Mouse (Mus musculus) MEL (cell line): ENCODE data around the gene Esrra. TPM values are rescaled to one million over a fixed set of nuclear protein-coding genes. Genes with fewer than 3 reads are reported as not detected.

ENCODE experiments used
- DNase-seq: peaks from one replicate; pipeline ENCODE4 v3.0.0; 2011; ENCODE audit warnings: low read depth, low spot score
- H3K27ac ChIP-seq: 2 replicates; pipeline ENCODE4 v1.5.1; 2012; ENCODE audit warnings: low read depth, mild to moderate bottlenecking, control low read depth, low read length, moderate library complexity; ENCODE audit not compliant: control insufficient read depth
- H3K27me3 ChIP-seq, 2 experiments: fragments of 150-350 bp in 1 of 2; sonication (generic) in 1 of 2; 2 replicates each; pipeline ENCODE4 v1.6.1; 2012; ENCODE audit warnings: low read length in 2 of 2, mild to moderate bottlenecking in 2 of 2, improper control_type of control experiment in 1 of 2, moderate library complexity in 1 of 2; ENCODE audit not compliant: insufficient read depth in 2 of 2, control insufficient read depth in 1 of 2
- H3K36me3 ChIP-seq, 2 experiments: 2 replicates each; pipeline ENCODE4 v1.6.1; 2012 to 2014; ENCODE audit warnings: low read length in 2 of 2, improper control_type of control experiment in 1 of 2, inconsistent platforms in 1 of 2, mild to moderate bottlenecking in 1 of 2; ENCODE audit not compliant: insufficient read depth in 2 of 2, control insufficient read depth in 1 of 2
- H3K4me1 ChIP-seq, 2 experiments: fragments of 150-350 bp in 1 of 2; sonication (generic) in 1 of 2; 2 replicates each; pipeline ENCODE4 v1.6.1; 2012; ENCODE audit warnings: low read length in 2 of 2, improper control_type of control experiment in 1 of 2, mild to moderate bottlenecking in 1 of 2; ENCODE audit not compliant: insufficient read depth in 2 of 2, control insufficient read depth in 1 of 2
- H3K4me3 ChIP-seq, 2 experiments: fragments of 150-350 bp in 1 of 2; sonication (generic) in 1 of 2; 2 replicates each; pipeline ENCODE4 v1.5.1; 2012; ENCODE audit warnings: low read depth in 2 of 2, low read length in 2 of 2, mild to moderate bottlenecking in 2 of 2, moderate library complexity in 2 of 2, control low read depth in 1 of 2, improper control_type of control experiment in 1 of 2; ENCODE audit not compliant: control insufficient read depth in 1 of 2, insufficient read depth in 1 of 2
- H3K79me2 ChIP-seq: 2 replicates; pipeline ENCODE4 v1.6.1; 2012; ENCODE audit warnings: mild to moderate bottlenecking, low read length, moderate library complexity; ENCODE audit not compliant: control insufficient read depth, poor library complexity, insufficient read depth
- H3K9ac ChIP-seq: 2 replicates; pipeline ENCODE4 v1.6.1; 2012; ENCODE audit warnings: low read depth, mild to moderate bottlenecking, control low read depth, low read length, moderate library complexity; ENCODE audit not compliant: control insufficient read depth, poor library complexity, severe bottlenecking
- H3K9me3 ChIP-seq: fragments of 150-350 bp; sonication (generic); replicated peaks from 2 replicates; pipeline ENCODE4 v1.6.1; 2012; ENCODE audit warnings: mild to moderate bottlenecking, low read length, improper control_type of control experiment, moderate library complexity; ENCODE audit not compliant: insufficient read depth
- CHD1 ChIP-seq: IDR thresholded peaks from 2 replicates; pipeline ENCODE4 v1.6.1; 2012; ENCODE audit warnings: low read depth, mild to moderate bottlenecking, inconsistent platforms, low read length, improper control_type of control experiment
- E2F4 ChIP-seq: IDR thresholded peaks from 2 replicates; pipeline ENCODE4 v1.6.1; 2011; ENCODE audit warnings: low read depth, low read length, improper control_type of control experiment, borderline replicate concordance
- ELF1 ChIP-seq: IDR thresholded peaks from 2 replicates; pipeline ENCODE4 v1.6.1; 2014; ENCODE audit warnings: low read depth, mild to moderate bottlenecking, inconsistent platforms, low read length, improper control_type of control experiment, moderate library complexity
- EP300 ChIP-seq, 2 experiments: IDR thresholded peaks; 2 replicates each; pipeline ENCODE4 v1.6.1; 2011; ENCODE audit warnings: improper control_type of control experiment in 2 of 2, low read length in 2 of 2, low read depth in 1 of 2, mild to moderate bottlenecking in 1 of 2
- GABPA ChIP-seq: IDR thresholded peaks from 2 replicates; pipeline ENCODE4 v1.6.1; 2012; ENCODE audit warnings: low read depth, mild to moderate bottlenecking, inconsistent platforms, low read length, improper control_type of control experiment, moderate library complexity
- MAFK ChIP-seq: IDR thresholded peaks from 2 replicates; pipeline ENCODE4 v1.6.1; 2011; ENCODE audit warnings: low read depth, mild to moderate bottlenecking, low read length, improper control_type of control experiment, borderline replicate concordance
- MEF2A ChIP-seq: IDR thresholded peaks from 2 replicates; pipeline ENCODE4 v1.6.1; 2014; ENCODE audit warnings: low read depth, mild to moderate bottlenecking, inconsistent platforms, low read length, improper control_type of control experiment; ENCODE audit not compliant: poor library complexity, insufficient replicate concordance, severe bottlenecking; ENCODE audit errors: extremely low read depth
- MYB ChIP-seq: IDR thresholded peaks from 2 replicates; pipeline ENCODE4 v1.6.1; 2011; ENCODE audit warnings: mild to moderate bottlenecking, low read depth, low read length, improper control_type of control experiment
- NRF1 ChIP-seq: IDR thresholded peaks from 2 replicates; pipeline ENCODE4 v1.6.1; 2014; ENCODE audit warnings: low read depth, mild to moderate bottlenecking, inconsistent platforms, low read length, improper control_type of control experiment, moderate library complexity; ENCODE audit not compliant: poor library complexity, insufficient read depth, severe bottlenecking
- POLR2A ChIP-seq, 2 experiments: IDR thresholded peaks; 2 replicates each; pipeline ENCODE4 v1.6.1; 2011 to 2012; ENCODE audit warnings: low read length in 2 of 2, mild to moderate bottlenecking in 2 of 2, control low read depth in 1 of 2, improper control_type of control experiment in 1 of 2, low read depth in 1 of 2, moderate library complexity in 1 of 2; ENCODE audit not compliant: control insufficient read depth in 1 of 2, insufficient read depth in 1 of 2, poor library complexity in 1 of 2
- SIN3A ChIP-seq: IDR thresholded peaks from 2 replicates; pipeline ENCODE4 v1.6.1; 2012; ENCODE audit warnings: low read length, improper control_type of control experiment, inconsistent platforms
- TBP ChIP-seq: IDR thresholded peaks from 2 replicates; pipeline ENCODE4 v1.8.0; 2011; ENCODE audit warnings: low read depth, low read length, improper control_type of control experiment
- TCF12 ChIP-seq: IDR thresholded peaks from 2 replicates; pipeline ENCODE4 v1.6.1; 2014; ENCODE audit warnings: low read depth, mild to moderate bottlenecking, inconsistent platforms, low read length, improper control_type of control experiment, moderate library complexity
- USF1 ChIP-seq: IDR thresholded peaks from 2 replicates; pipeline ENCODE4 v1.6.1; 2014; ENCODE audit warnings: low read depth, mild to moderate bottlenecking, inconsistent platforms, low read length, improper control_type of control experiment, moderate library complexity
- ZKSCAN1 ChIP-seq: IDR thresholded peaks from 2 replicates; pipeline ENCODE4 v1.6.1; 2012; ENCODE audit warnings: low read depth, mild to moderate bottlenecking, inconsistent platforms, low read length, improper control_type of control experiment, moderate library complexity
- ZMIZ1 ChIP-seq: IDR thresholded peaks from 2 replicates; pipeline ENCODE4 v1.6.1; 2012; ENCODE audit warnings: low read depth, mild to moderate bottlenecking, inconsistent platforms, low read length, improper control_type of control experiment, moderate library complexity
- ZNF384 ChIP-seq: IDR thresholded peaks from 2 replicates; pipeline ENCODE4 v1.6.1; 2012; ENCODE audit warnings: low read depth, mild to moderate bottlenecking, inconsistent platforms, low read length, improper control_type of control experiment
- polyA plus RNA-seq, 2 experiments: library from polyadenylated mRNA; stranded (reverse) in 1 of 2; unstranded in 1 of 2; fragments of >175 nt in 1 of 2; fragments of >200 nt in 1 of 2; gene quantifications; 2 replicates each; pipeline versions ENCODE4 v1.2.1 to v1.2.4; 2012; ENCODE audit warnings: low replicate concordance in 2 of 2, low read depth in 1 of 2; ENCODE audit not compliant: insufficient read length in 2 of 2, insufficient read depth in 1 of 2, missing spikeins in 1 of 2
- total RNA-seq: library from RNA; depleted of rRNA; stranded (reverse); fragments of 300-350 nt; gene quantifications from 2 replicates; pipeline ENCODE4 v1.2.3, GENCODE M21; 2012

Gene Esrra
- total and polyA plus RNA-seq, 3 experiments, result 32.5 to 40.9 TPM; not detected in 1

DNA sequence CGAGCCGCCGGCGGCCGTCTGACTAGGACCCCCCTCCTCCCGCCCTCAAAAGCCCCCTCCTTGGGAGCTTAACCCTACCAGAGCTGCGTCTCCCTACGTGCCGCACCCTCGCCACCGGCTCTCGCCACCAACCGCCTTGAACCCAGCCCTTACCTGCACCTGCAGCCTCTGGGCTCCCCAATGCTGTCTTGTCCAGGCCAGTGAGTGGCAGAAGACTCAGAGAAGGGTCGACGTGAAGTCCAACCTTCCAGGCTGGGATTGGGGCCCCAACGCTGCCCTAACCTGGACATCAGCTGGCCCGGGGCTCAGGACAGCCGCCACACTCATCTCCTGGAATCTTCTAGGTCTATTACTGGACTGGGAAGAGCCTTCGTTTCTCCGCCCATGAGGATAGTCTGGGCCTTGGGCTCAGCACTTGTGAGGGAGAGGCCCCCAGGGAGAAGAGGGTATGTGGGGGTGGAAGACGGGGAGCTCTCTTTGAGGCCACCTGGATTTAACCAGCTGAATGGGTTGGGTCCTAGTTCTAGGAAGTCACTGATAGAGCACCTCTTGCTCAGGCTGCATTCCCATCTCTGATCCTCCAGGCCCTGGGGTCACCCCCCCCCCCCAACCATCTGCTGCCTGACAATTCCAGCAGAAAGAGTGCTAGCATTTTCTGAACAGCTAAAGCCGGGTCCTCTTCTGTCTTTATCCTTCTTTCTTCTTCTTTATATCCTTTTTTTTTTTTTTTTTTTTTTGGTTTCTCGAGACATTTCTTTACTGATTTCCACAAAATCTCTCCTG lies 12.8 kb upstream of the Esrra start, which contains the start of gene Kcnk4:
Gene Kcnk4, minus strand, starts transcription at position 321 of the 783 bp plus-strand sequence.
- H3K9ac ChIP-seq, result no peak within 1 kb of the TSS
- H3K27me3 ChIP-seq, result no peaks in the 10 kb centered on the region
- no peak within 1 kb of the TSS for H3K4me3 ChIP-seq

DNA sequence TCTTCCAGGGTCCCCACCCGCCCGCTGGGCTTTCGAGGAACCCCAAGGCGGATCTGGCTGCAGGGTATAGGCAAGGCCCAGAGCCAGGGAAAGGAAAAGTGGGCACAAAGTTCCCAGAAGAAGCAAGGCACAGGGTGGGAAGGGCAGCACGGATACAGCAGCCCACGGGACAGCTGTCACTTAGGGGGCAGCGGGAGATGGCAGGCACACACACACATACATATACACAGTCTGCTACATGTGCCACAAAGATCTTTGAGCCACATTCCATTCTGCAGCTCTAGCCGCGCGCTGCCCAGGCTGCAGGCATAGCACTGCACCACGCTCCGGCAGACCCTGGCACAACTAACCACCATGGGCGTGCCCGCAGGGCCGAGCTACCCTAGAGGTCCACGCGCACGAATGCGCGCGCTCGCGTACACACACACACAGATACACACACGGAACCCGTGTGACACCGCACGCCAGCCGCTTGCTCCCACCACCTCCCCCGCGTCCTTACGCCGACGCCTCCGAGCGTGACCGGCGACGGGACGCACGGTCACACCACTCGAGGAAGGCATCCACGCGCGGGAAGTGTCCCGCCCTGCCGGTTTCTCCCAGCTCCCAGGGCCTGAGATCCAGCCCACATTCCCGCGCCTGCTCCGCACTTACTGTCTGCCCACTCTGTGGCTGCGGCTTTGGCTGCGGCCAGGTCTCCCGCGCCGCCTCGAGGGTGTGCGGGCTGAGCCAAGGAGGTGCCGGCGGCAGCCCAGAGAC lies 12.0 kb upstream of the Esrra start:
- no peak overlapping the region for H3K27ac ChIP-seq
- no peak for DNase-seq
- H3K4me3 ChIP-seq, result no peak overlapping the region
- H3K36me3 ChIP-seq, result no peaks in the 10 kb centered on the region
- no peak overlapping the region for H3K9ac ChIP-seq
- TF ChIP-seq EP300 (IDR thresholded peaks at IDR 0.05; ENCODE audit: low read depth in 1 of 2, low read length in 2 of 2) (no peak), NRF1 (no peak), ELF1 (no peak), MAFK (no peak), TBP (no peak), TCF12 (no peak), USF1 (no peak), POLR2A (IDR thresholded peaks at IDR 0.05; ENCODE audit: control insufficient read depth in 1 of 2, insufficient read depth in 1 of 2, low read depth in 1 of 2, low read length in 2 of 2, poor library complexity in 1 of 2) (no peak), MEF2A (no peak), E2F4 (no peak), ZKSCAN1 (no peak), ZMIZ1 (no peak)
- no peaks in the 10 kb centered on the region for H3K79me2 ChIP-seq
- H3K27me3 ChIP-seq, result no peaks in the 10 kb centered on the region
- no peaks in the 10 kb centered on the region for H3K9me3 ChIP-seq
- no peaks in the 10 kb centered on the region for H3K4me1 ChIP-seq

More for the DNA sequence above, 12.8 kb upstream of the Esrra start, which contains the start of gene Kcnk4:
- Histone ChIP-seq H3K36me3 (no peaks in the 10 kb centered on the region), H3K27ac (no peak within 1 kb of the TSS), H3K9me3 (no peaks in the 10 kb centered on the region), H3K4me1 (no peaks in the 10 kb centered on the region), H3K79me2 (no peaks in the 10 kb centered on the region)
- DNase-seq, result no peak
- no peak for TF ChIP-seq CHD1
- no peak for TF ChIP-seq MYB
- no peak for TF ChIP-seq SIN3A
- no peak for TF ChIP-seq MAFK
- TF ChIP-seq NRF1, result no peak
- TF ChIP-seq ZNF384, result no peak
- TF ChIP-seq TBP, result no peak
- TF ChIP-seq MEF2A, result no peak
- TF ChIP-seq GABPA, result no peak
